Mouse (Mus musculus): ENCODE measurements around the gene Frrs1. TPM values are rescaled to one million over a fixed set of nuclear protein-coding genes. Genes with fewer than 3 reads are reported as not detected.

The Frrs1 gene
- polyA plus RNA-seq, 1 experiment from 2014 or later: 34.5 TPM

GRCm38 (mm10) chr3:116852421-116852820 is 6.8 kb upstream of the Frrs1 start:
- Histone ChIP-seq H3K27ac (no peak overlapping the region), H3K4me1 (no peaks in the 10 kb centered on the region), H3K4me2 (no peak overlapping the region), H3K9ac (no peak overlapping the region), H3K27me3 (replicated peaks) (no peaks in the 10 kb centered on the region), H3K4me3 (replicated peaks) (no peak overlapping the region), H3K9me3 (no peaks in the 10 kb centered on the region), H3K36me3 (no peaks in the 10 kb centered on the region)
- ATAC-seq (ENCODE audit: insufficient read depth, low FRiP score, low read depth): no peak
- 81% methylated on average over 3 of the region's 3 CpGs for WGBS

- no peak overlapping the region for H3K9ac ChIP-seq
- 75% methylated on average over 6 of the region's 6 CpGs for WGBS
- 0 out of 2 replicates have a peak, but pooled peaks cover 3% of the 10 kb centered on the region for H3K4me1 ChIP-seq
- no peaks in the 10 kb centered on the region for H3K36me3 ChIP-seq
- H3K9me3 ChIP-seq: no peaks in the 10 kb centered on the region
- H3K27me3 ChIP-seq (replicated peaks): no peaks in the 10 kb centered on the region
- H3K4me2 ChIP-seq: no peak overlapping the region
- no peak overlapping the region for H3K27ac ChIP-seq
- H3K4me3 ChIP-seq (replicated peaks): no peak overlapping the region
- ATAC-seq (ENCODE audit: insufficient read depth, low FRiP score, low read depth): no peak
These were observed 1.7 kb upstream of the Frrs1 start for GRCm38 (mm10) chr3:116857611-116858010.

GRCm38 (mm10) chr3:116859752-116860151 is 488 bp downstream of the Frrs1 start:
- no peaks in the 10 kb centered on the region for H3K36me3 ChIP-seq
- ATAC-seq (ENCODE audit: insufficient read depth, low FRiP score, low read depth): no peak
- 0 out of 2 replicates have a peak, but pooled peaks cover 3% of the 10 kb centered on the region for H3K4me1 ChIP-seq
- H3K9ac ChIP-seq: no peak overlapping the region
- no peaks in the 10 kb centered on the region for H3K9me3 ChIP-seq
- H3K4me3 ChIP-seq (replicated peaks): no peak overlapping the region
- no peak overlapping the region for H3K4me2 ChIP-seq
- peak overlapping the region; percentile 28; the same call in 1 of the 2 replicates for H3K27ac ChIP-seq
- H3K27me3 ChIP-seq (replicated peaks): no peaks in the 10 kb centered on the region
- WGBS: 70% methylated on average over 5 of the region's 5 CpGs

- H3K4me2 ChIP-seq: peak overlapping the region; percentile 86
- H3K27me3 ChIP-seq (replicated peaks): no peaks in the 10 kb centered on the region
- peak overlapping the region; percentile 88 for H3K27ac ChIP-seq
- H3K4me1 ChIP-seq: 0 out of 2 replicates have a peak, but pooled peaks cover 3% of the 10 kb centered on the region
- no peaks in the 10 kb centered on the region for H3K9me3 ChIP-seq
- H3K36me3 ChIP-seq: no peaks in the 10 kb centered on the region
- peak overlapping the region; percentile 64 for H3K4me3 ChIP-seq (replicated peaks)
- no peak overlapping the region for H3K9ac ChIP-seq
- ATAC-seq (ENCODE audit: insufficient read depth, low FRiP score, low read depth): peak; percentile 63; the same call in 1 of the 2 replicates
- WGBS: 47% methylated on average over 19 of the region's 19 CpGs
These were observed 1.3 kb downstream of the Frrs1 start for GRCm38 (mm10) chr3:116860333-116861222.

- H3K27ac ChIP-seq: peak overlapping the region; percentile 88
- H3K27me3 ChIP-seq (replicated peaks): no peaks in the 10 kb centered on the region
- H3K36me3 ChIP-seq: no peaks in the 10 kb centered on the region
- no peaks in the 10 kb centered on the region for H3K9me3 ChIP-seq
- peak overlapping the region; percentile 86 for H3K4me2 ChIP-seq
- H3K9ac ChIP-seq: peak overlapping the region; percentile 43; the same call in 1 of the 2 replicates
- ATAC-seq (ENCODE audit: insufficient read depth, low FRiP score, low read depth): peak; percentile 11; the same call in 1 of the 2 replicates
- peak overlapping the region; percentile 64 for H3K4me3 ChIP-seq (replicated peaks)
- 0 out of 2 replicates have a peak, but pooled peaks cover 3% of the 10 kb centered on the region for H3K4me1 ChIP-seq
- 8% methylated on average over 4 of the region's 4 CpGs for WGBS
These were observed 1.9 kb downstream of the Frrs1 start for GRCm38 (mm10) chr3:116861223-116861539.

- no peaks in the 10 kb centered on the region for H3K9me3 ChIP-seq
- 0 out of 2 replicates have a peak, but pooled peaks cover 3% of the 10 kb centered on the region for H3K4me1 ChIP-seq
- peak overlapping the region; percentile 88 for H3K27ac ChIP-seq
- H3K36me3 ChIP-seq: no peaks in the 10 kb centered on the region
- WGBS: 1% methylated on average over 25 of the region's 25 CpGs
- peak overlapping the region; percentile 43; the same call in 1 of the 2 replicates for H3K9ac ChIP-seq
- H3K4me3 ChIP-seq (replicated peaks): peak overlapping the region; percentile 64
- H3K27me3 ChIP-seq (replicated peaks): no peaks in the 10 kb centered on the region
- peak overlapping the region; percentile 86 for H3K4me2 ChIP-seq
- ATAC-seq (ENCODE audit: insufficient read depth, low FRiP score, low read depth): peak; percentile 75
These were observed 2.3 kb downstream of the Frrs1 start for GRCm38 (mm10) chr3:116861540-116862067.

GRCm38 (mm10) chr3:116862621-116863020 is 3.4 kb downstream of the Frrs1 start:
- Histone ChIP-seq H3K36me3 (no peaks in the 10 kb centered on the region), H3K4me1 (0 out of 2 replicates have a peak, but pooled peaks cover 3% of the 10 kb centered on the region), H3K4me2 (no peak overlapping the region), H3K27ac (no peak overlapping the region), H3K9ac (no peak overlapping the region), H3K9me3 (no peaks in the 10 kb centered on the region), H3K27me3 (replicated peaks) (no peaks in the 10 kb centered on the region), H3K4me3 (replicated peaks) (no peak overlapping the region)
- 70% methylated on average over 1 of the region's 1 CpGs for WGBS
- no peak for ATAC-seq (ENCODE audit: insufficient read depth, low FRiP score, low read depth)

GRCm38 (mm10) chr3:116864421-116864820 is 5.2 kb downstream of the Frrs1 start:
- Histone ChIP-seq H3K4me2 (no peak overlapping the region), H3K27ac (no peak overlapping the region), H3K9ac (no peak overlapping the region), H3K4me3 (replicated peaks) (no peak overlapping the region), H3K4me1 (0 out of 2 replicates have a peak, but pooled peaks cover 3% of the 10 kb centered on the region), H3K9me3 (no peaks in the 10 kb centered on the region), H3K27me3 (replicated peaks) (no peaks in the 10 kb centered on the region), H3K36me3 (no peaks in the 10 kb centered on the region)
- ATAC-seq (ENCODE audit: insufficient read depth, low FRiP score, low read depth): no peak
- 64% methylated on average over 5 of the region's 5 CpGs for WGBS

- WGBS: 65% methylated on average over 1 of the region's 1 CpGs
- H3K4me3 ChIP-seq (replicated peaks): no peak overlapping the region
These were observed 6.0 kb downstream of the Frrs1 start for GRCm38 (mm10) chr3:116865199-116865636.

GRCm38 (mm10) chr3:116870372-116870771 is 11.1 kb downstream of the Frrs1 start:
- Histone ChIP-seq H3K9me3 (no peaks in the 10 kb centered on the region), H3K27me3 (replicated peaks) (no peaks in the 10 kb centered on the region), H3K9ac (no peak overlapping the region), H3K27ac (no peak overlapping the region), H3K4me1 (no peaks in the 10 kb centered on the region), H3K4me2 (no peak overlapping the region), H3K36me3 (no peaks in the 10 kb centered on the region), H3K4me3 (replicated peaks) (no peak overlapping the region)
- no peak for ATAC-seq (ENCODE audit: insufficient read depth, low FRiP score, low read depth)
- 64% methylated on average over 3 of the region's 3 CpGs for WGBS

More at GRCm38 (mm10) chr3:116865199-116865636, 6.0 kb downstream of the Frrs1 start:
- Histone ChIP-seq H3K4me1 (0 out of 2 replicates have a peak, but pooled peaks cover 3% of the 10 kb centered on the region), H3K4me2 (no peak overlapping the region), H3K9ac (no peak overlapping the region), H3K9me3 (no peaks in the 10 kb centered on the region), H3K36me3 (no peaks in the 10 kb centered on the region), H3K27ac (no peak overlapping the region), H3K27me3 (replicated peaks) (no peaks in the 10 kb centered on the region)
- no peak for ATAC-seq (ENCODE audit: insufficient read depth, low FRiP score, low read depth)

GRCm38 (mm10) chr3:116882221-116882960 is 23.1 kb downstream of the Frrs1 start:
- ATAC-seq (ENCODE audit: insufficient read depth, low FRiP score, low read depth): no peak
- H3K36me3 ChIP-seq: no peaks in the 10 kb centered on the region
- no peak overlapping the region for H3K27ac ChIP-seq
- no peaks in the 10 kb centered on the region for H3K4me1 ChIP-seq
- H3K27me3 ChIP-seq (replicated peaks): no peaks in the 10 kb centered on the region
- 88% methylated on average over 14 of the region's 14 CpGs for WGBS
- no peak overlapping the region for H3K4me3 ChIP-seq (replicated peaks)
- H3K9me3 ChIP-seq: no peaks in the 10 kb centered on the region
- H3K4me2 ChIP-seq: no peak overlapping the region
- H3K9ac ChIP-seq: no peak overlapping the region
